In the genomic region with DNA sequence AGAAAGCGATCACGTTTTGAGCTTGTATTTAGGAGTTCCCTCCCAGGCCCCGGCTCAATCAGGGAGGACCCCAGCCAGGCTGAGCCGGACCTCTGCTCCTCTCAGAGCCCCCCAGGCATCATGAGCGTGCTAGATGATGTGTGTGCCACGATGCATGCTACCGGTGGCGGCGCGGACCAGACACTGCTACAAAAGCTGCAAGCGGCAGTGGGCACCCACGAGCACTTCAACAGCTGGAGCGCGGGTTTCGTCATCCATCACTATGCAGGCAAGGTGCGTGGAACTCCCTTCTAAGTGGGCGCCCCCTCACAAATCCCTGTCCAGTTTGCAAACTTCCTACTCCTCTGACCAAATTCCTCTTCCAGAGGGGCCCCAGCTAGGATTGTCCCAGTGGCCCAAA, we compare ENCODE assay signal across 28 mouse cellular contexts. TPM values are rescaled to one million over a fixed set of nuclear protein-coding genes. Genes with fewer than 3 reads are reported as not detected.
"Had no signal": no experiment of that assay in that cellular context is flagged by ENCODE, and none has a peak within 500 bp of the region (broad histone marks: within the 10 kb centered on the region; RNA-seq: fewer than 3 reads in every experiment).

No protein-coding gene starts in this region.

- H3K4me2 ChIP-seq: heart, embryonic 11.5 days; heart, embryonic 13.5 days; hindbrain, embryonic 12.5 days; hindbrain, embryonic 14.5 days; intestine, embryonic 15.5 days; kidney, embryonic 15.5 days; limb, embryonic 12.5 days; liver, embryonic 11.5 days; liver, embryonic 13.5 days; liver, embryonic 15.5 days had no signal

- H3K9ac ChIP-seq: heart, embryonic 13.5 days; hindbrain, embryonic 12.5 days; hindbrain, embryonic 14.5 days; intestine, embryonic 15.5 days; kidney, embryonic 15.5 days; limb, embryonic 12.5 days; liver, embryonic 13.5 days; liver, embryonic 15.5 days had no signal

- DNase-seq: gastrocnemius, postnatal 25 days; heart, adult 2 months; heart, postnatal 10 days; heart, postnatal 4 days; kidney, adult 18-20 months; kidney, adult 8-10 months; kidney, postnatal 14 days; kidney, postnatal 36 days; layer of hippocampus, adult 9-11 months; layer of hippocampus, postnatal 36 days; left cerebral cortex, postnatal 4 days; liver; liver, embryonic 13.5 days had no signal

- H3K27me3 ChIP-seq: hindbrain, embryonic 12.5 days; intestine, embryonic 15.5 days; kidney, embryonic 15.5 days; limb, embryonic 12.5 days; liver, embryonic 13.5 days; liver, embryonic 15.5 days had no signal

- H3K9me3 ChIP-seq: heart, embryonic 13.5 days; hindbrain, embryonic 10.5 days; hindbrain, embryonic 12.5 days; intestine, embryonic 15.5 days; kidney, embryonic 15.5 days; limb, embryonic 12.5 days; liver, embryonic 13.5 days; liver, embryonic 15.5 days had no signal

- H3K4me3 ChIP-seq: heart, adult 2 months; heart, embryonic 13.5 days; hindbrain, embryonic 10.5 days; hindbrain, embryonic 12.5 days; intestine, embryonic 15.5 days; kidney, embryonic 15.5 days; limb, embryonic 12.5 days; liver, embryonic 13.5 days; liver, embryonic 15.5 days had no signal

- H3K27ac ChIP-seq: heart, adult 2 months; heart, embryonic 13.5 days; hindbrain, embryonic 10.5 days; hindbrain, embryonic 12.5 days; hindbrain, embryonic 14.5 days; intestine, embryonic 15.5 days; kidney, embryonic 15.5 days; kidney, postnatal 0 days; limb, embryonic 12.5 days; liver, embryonic 13.5 days; liver, embryonic 15.5 days had no signal

- ATAC-seq: hindbrain, embryonic 16.5 days; inflammation-experienced regulatory T-cells, adult 6 months; intestine, embryonic 15.5 days; intestine, postnatal 0 days had no signal

- H3K36me3 ChIP-seq: heart, embryonic 13.5 days; hindbrain, embryonic 10.5 days; hindbrain, embryonic 12.5 days; intestine, embryonic 15.5 days; kidney, embryonic 15.5 days; limb, embryonic 12.5 days; liver, embryonic 13.5 days; liver, embryonic 15.5 days had no signal

- H3K4me1 ChIP-seq: heart, embryonic 13.5 days; hindbrain, embryonic 10.5 days; hindbrain, embryonic 12.5 days; intestine, embryonic 15.5 days; kidney, embryonic 15.5 days; limb, embryonic 12.5 days; liver, embryonic 13.5 days; liver, embryonic 15.5 days had no signal

RNA-seq across cellular contexts. Expression of a gene that starts 51.8 kb away (rescaled TPM):
- total RNA-seq: gastrocnemius, postnatal 25 days; heart, postnatal 4 days; left cerebral cortex, postnatal 25 days had no signal
- polyA plus RNA-seq: kidney, embryonic 15.5 days had no signal
